Mouse (Mus musculus) kidney, adult 2 months (tissue): ENCODE data around the gene Gm11639. TPM values are rescaled to one million over a fixed set of nuclear protein-coding genes. Genes with fewer than 3 reads are reported as not detected.

Experiments
- DNase-seq: peaks from one replicate; pipeline ENCODE4 v3.0.0; 2021
- H3K27ac ChIP-seq: fragments of 200-500 bp; 2 replicates; pipeline ENCODE4 v1.5.1; 2012; ENCODE audit warnings: low read depth, low read length, control low read depth, inconsistent platforms; ENCODE audit not compliant: insufficient read depth
- H3K27me3 ChIP-seq: fragments of 200-500 bp; replicated peaks from 2 replicates; pipeline ENCODE4 v1.6.1; 2012; ENCODE audit warnings: mild to moderate bottlenecking, moderate library complexity, low read length, inconsistent platforms; ENCODE audit not compliant: control insufficient read depth, insufficient read depth
- H3K36me3 ChIP-seq: fragments of 200-500 bp; 2 replicates; pipeline ENCODE4 v1.6.1; 2012; ENCODE audit warnings: mild to moderate bottlenecking, moderate library complexity, low read length, inconsistent platforms; ENCODE audit not compliant: control insufficient read depth, insufficient read depth
- H3K4me1 ChIP-seq: fragments of 200-500 bp; 2 replicates; pipeline ENCODE4 v1.6.1; 2011; ENCODE audit warnings: low read length; ENCODE audit not compliant: control insufficient read depth, insufficient read depth
- H3K4me3 ChIP-seq: fragments of 200-500 bp; 2 replicates; pipeline ENCODE4 v1.5.1; 2011; ENCODE audit warnings: mild to moderate bottlenecking, low read depth, low read length, control low read depth; ENCODE audit not compliant: insufficient read depth
- CTCF ChIP-seq: fragments of 200-500 bp; conservative IDR thresholded peaks from 2 replicates; pipeline ENCODE4 v1.5.1; 2011; ENCODE audit warnings: low read depth, mild to moderate bottlenecking, control low read depth, low read length, moderate library complexity, mixed read lengths; ENCODE audit not compliant: insufficient read depth, insufficient read length
- POLR2A ChIP-seq: fragments of 200-500 bp; IDR thresholded peaks from one replicate; pipeline ENCODE4 v1.6.1; 2011; ENCODE audit warnings: low read depth, low read length, control low read depth
- WGBS: fragments of 180-500 bp; shearing (Covaris S2); methylation state at CpG from one replicate; pipeline ENCODE4 v1.1.7; 2018; 5-methylcytosine and 5-hydroxymethylcytosine counted together
- polyA plus RNA-seq: library from polyadenylated mRNA; depleted of rRNA; stranded (reverse); fragments of >200 nt; gene quantifications from 2 replicates; pipeline ENCODE4 v1.2.3, GENCODE M21; 2012

Gm11639 gene
- polyA plus RNA-seq, 1 experiment, result under 0.01 TPM

GRCm38 (mm10) chr11:105149766-105150165, 464.3 kb downstream of the Gm11639 start:
- no peak for DNase-seq
- H3K4me1 ChIP-seq, result peaks cover 10% of the 10 kb centered on the region; the same call in 1 of the 2 replicates
- 100% methylated on average over 1 of the region's 1 CpGs for WGBS
- H3K27ac ChIP-seq, result no peak overlapping the region
- TF ChIP-seq CTCF, result no peak
- TF ChIP-seq POLR2A, result no peak
- H3K36me3 ChIP-seq, result no peaks in the 10 kb centered on the region
- H3K4me3 ChIP-seq, result no peak overlapping the region
- H3K27me3 ChIP-seq, result no peaks in the 10 kb centered on the region

GRCm38 (mm10) chr11:105150691-105151090, 465.2 kb downstream of the Gm11639 start:
- Histone ChIP-seq H3K4me3 (no peak overlapping the region), H3K27me3 (no peaks in the 10 kb centered on the region), H3K4me1 (peaks cover 10% of the 10 kb centered on the region; the same call in 1 of the 2 replicates), H3K36me3 (no peaks in the 10 kb centered on the region), H3K27ac (no peak overlapping the region)
- WGBS, result 76% methylated on average over 4 of the region's 4 CpGs
- DNase-seq, result no peak
- TF ChIP-seq POLR2A (no peak), CTCF (no peak)

- H3K4me1 ChIP-seq, result peaks cover 10% of the 10 kb centered on the region; the same call in 1 of the 2 replicates
- no peak overlapping the region for H3K27ac ChIP-seq
- DNase-seq, result no peak
- no peaks in the 10 kb centered on the region for H3K36me3 ChIP-seq
- 19% methylated on average over 19 of the region's 19 CpGs for WGBS
- TF ChIP-seq POLR2A (no peak), CTCF (no peak)
- H3K27me3 ChIP-seq, result no peaks in the 10 kb centered on the region
- H3K4me3 ChIP-seq, result no peak overlapping the region
Observed at GRCm38 (mm10) chr11:105151226-105152016, 465.9 kb downstream of the Gm11639 start.

- H3K4me1 ChIP-seq, result peaks cover 13% of the 10 kb centered on the region
- 61% methylated on average over 4 of the region's 4 CpGs for WGBS
Observed at GRCm38 (mm10) chr11:105152017-105152300, 466.5 kb downstream of the Gm11639 start.

GRCm38 (mm10) chr11:105152357-105152899, 466.9 kb downstream of the Gm11639 start:
- no peaks in the 10 kb centered on the region for H3K27me3 ChIP-seq
- H3K36me3 ChIP-seq, result no peaks in the 10 kb centered on the region
- H3K27ac ChIP-seq, result no peak overlapping the region
- TF ChIP-seq POLR2A, result no peak
- TF ChIP-seq CTCF, result no peak
- DNase-seq, result no peak
- WGBS, result 78% methylated on average over 11 of the region's 11 CpGs
- H3K4me3 ChIP-seq, result no peak overlapping the region
- peaks cover 16% of the 10 kb centered on the region for H3K4me1 ChIP-seq

More at GRCm38 (mm10) chr11:105152017-105152300, 466.5 kb downstream of the Gm11639 start:
- TF ChIP-seq CTCF (no peak), POLR2A (no peak)
- Histone ChIP-seq H3K4me3 (no peak overlapping the region), H3K27me3 (no peaks in the 10 kb centered on the region), H3K27ac (no peak overlapping the region), H3K36me3 (no peaks in the 10 kb centered on the region)
- DNase-seq, result no peak

- Histone ChIP-seq H3K27me3 (no peaks in the 10 kb centered on the region), H3K27ac (no peak overlapping the region), H3K36me3 (no peaks in the 10 kb centered on the region), H3K4me1 (peaks cover 16% of the 10 kb centered on the region), H3K4me3 (no peak overlapping the region)
- TF ChIP-seq POLR2A (no peak), CTCF (no peak)
- WGBS, result 30% methylated on average over 12 of the region's 12 CpGs
- peak; percentile 76 for DNase-seq
Observed at GRCm38 (mm10) chr11:105153068-105153833, 467.7 kb downstream of the Gm11639 start.

GRCm38 (mm10) chr11:105155915-105156314, 470.4 kb downstream of the Gm11639 start:
- Histone ChIP-seq H3K4me3 (no peak overlapping the region), H3K27me3 (no peaks in the 10 kb centered on the region), H3K27ac (peak overlapping the region; percentile 67; the same call in 1 of the 2 replicates), H3K4me1 (peaks cover 16% of the 10 kb centered on the region), H3K36me3 (no peaks in the 10 kb centered on the region)
- DNase-seq, result peak; percentile 84
- 42% methylated on average over 4 of the region's 4 CpGs for WGBS
- TF ChIP-seq CTCF, result no peak
- TF ChIP-seq POLR2A, result no peak
